Comparison of ENCODE assay signal across 15 mouse cellular contexts in the genomic region with DNA sequence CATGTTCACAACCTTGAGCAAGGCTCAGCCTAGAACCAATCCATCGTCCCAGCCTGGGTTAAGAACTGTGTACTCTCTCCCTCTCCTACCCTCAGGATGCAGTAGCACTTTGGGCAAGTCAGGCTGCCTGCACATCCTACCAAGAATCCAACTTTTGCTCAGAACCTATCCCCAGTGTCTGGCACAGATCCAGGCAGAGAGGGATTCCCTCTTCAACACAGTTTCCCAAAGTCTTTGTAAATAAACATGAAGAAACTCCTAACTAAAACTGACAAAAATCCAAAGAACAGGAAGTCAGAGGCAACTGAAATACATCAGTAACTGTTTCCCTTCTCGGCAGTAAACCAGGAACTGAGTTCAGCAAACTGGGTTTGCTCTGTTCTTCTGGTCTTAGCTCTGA.
DNase-seq lines count a peak whose midpoint lies in the region; ATAC-seq and TF ChIP-seq lines count a peak whose summit lies in the region.
"Had no signal": no experiment of that assay in that cellular context is flagged by ENCODE, and none has a peak within 500 bp of the region (broad histone marks: within the 10 kb centered on the region; RNA-seq: fewer than 3 reads in every experiment).

No protein-coding gene starts in this region.

- H3K27me3 ChIP-seq in heart, embryonic 14.5 days (ENCODE audit: control insufficient read depth, insufficient read depth, low read length): no peaks in the 10 kb centered on the region
- no peaks in the 10 kb centered on the region for H3K27me3 ChIP-seq in lung, embryonic 14.5 days (ENCODE audit: insufficient read depth, low read length)
- H3K27me3 ChIP-seq: embryonic facial prominence, embryonic 15.5 days had no signal

- no peak for ATAC-seq in heart, embryonic 14.5 days (ENCODE audit: insufficient number of reproducible peaks, insufficient read depth, low FRiP score, low read depth)
- ATAC-seq in lung, embryonic 14.5 days (ENCODE audit: insufficient read depth): no peak
- ATAC-seq: CD4-positive, CD25-positive, alpha-beta regulatory T cell, adult 4 months; forebrain, embryonic 16.5 days had no signal

- no peak for DNase-seq in heart, adult 11 months
- peak; percentile 70 for DNase-seq in lung, embryonic 14.5 days
- DNase-seq in lung, adult 18-20 months: no peak
- DNase-seq in left cerebral cortex, adult 9 months (ENCODE audit: low spot score in 2 of 2): no peak
- DNase-seq in right cerebral cortex, postnatal 4 days: no peak
- DNase-seq: adrenal gland, postnatal 36 days; cerebellum, adult 9-11 months; left cerebral cortex, postnatal 4 days had no signal

- H3K9me3 ChIP-seq in heart, embryonic 14.5 days (ENCODE audit: control insufficient read depth, low read length): no peaks in the 10 kb centered on the region
- H3K9me3 ChIP-seq in lung, embryonic 14.5 days (ENCODE audit: low read depth, low read length): no peaks in the 10 kb centered on the region
- H3K9me3 ChIP-seq: embryonic facial prominence, embryonic 15.5 days had no signal

- no peaks in the 10 kb centered on the region for H3K36me3 ChIP-seq in heart, embryonic 14.5 days (ENCODE audit: control insufficient read depth, insufficient read depth, low read length)
- H3K36me3 ChIP-seq in lung, embryonic 14.5 days (ENCODE audit: insufficient read depth): no peaks in the 10 kb centered on the region
- no peaks in the 10 kb centered on the region for H3K36me3 ChIP-seq in macrophage (ENCODE audit: inconsistent target)
- H3K36me3 ChIP-seq: embryonic facial prominence, embryonic 15.5 days had no signal

- H3K79me2 ChIP-seq in macrophage (ENCODE audit: inconsistent target): peaks cover 76% of the 10 kb centered on the region

- TF ChIP-seq CTCF in lung, embryonic 14.5 days (IDR thresholded peaks at IDR 0.05; ENCODE audit: low read depth): no peak

- peak overlapping the region; percentile 48 for H3K9ac ChIP-seq in heart, embryonic 14.5 days (ENCODE audit: low read length)
- peak overlapping the region; percentile 13; the same call in 1 of the 2 replicates for H3K9ac ChIP-seq in lung, embryonic 14.5 days
- H3K9ac ChIP-seq: embryonic facial prominence, embryonic 15.5 days had no signal

- no peak overlapping the region for H3K4me3 ChIP-seq in heart, embryonic 14.5 days (ENCODE audit: control insufficient read depth in 1 of 2, insufficient read depth in 1 of 2, low read depth in 1 of 2, low read length in 2 of 2)
- no peak overlapping the region for H3K4me3 ChIP-seq in lung, embryonic 14.5 days (ENCODE audit: low read depth, low read length)
- H3K4me3 ChIP-seq in brown adipose tissue, adult 24 weeks (ENCODE audit: insufficient read depth, low read depth, low read length): no peak overlapping the region
- no peak overlapping the region for H3K4me3 ChIP-seq in macrophage (ENCODE audit: inconsistent target)
- H3K4me3 ChIP-seq: embryonic facial prominence, embryonic 15.5 days; myocyte had no signal

- no peak overlapping the region for H3K4me2 ChIP-seq in heart, embryonic 14.5 days (ENCODE audit: low read length)
- H3K4me2 ChIP-seq in lung, embryonic 14.5 days: no peak overlapping the region
- H3K4me2 ChIP-seq: embryonic facial prominence, embryonic 15.5 days had no signal

- H3K4me1 ChIP-seq in heart, embryonic 14.5 days (ENCODE audit: control insufficient read depth in 2 of 2, insufficient read depth in 2 of 2, low read length in 2 of 2): peaks cover 54 to 87% of the 10 kb centered on the region in 2 experiments
- H3K4me1 ChIP-seq in lung, embryonic 14.5 days (ENCODE audit: insufficient read depth): peaks cover 39% of the 10 kb centered on the region
- H3K4me1 ChIP-seq in brown adipose tissue, adult 24 weeks (ENCODE audit: control insufficient read depth, insufficient read depth, insufficient read length, low read length): peaks cover 18% of the 10 kb centered on the region

- 58% methylated on average over 2 of the region's 2 CpGs for WGBS in heart, embryonic 14.5 days
- 38% methylated on average over 2 of the region's 2 CpGs for WGBS in lung, embryonic 14.5 days
- 20% methylated on average over 2 of the region's 2 CpGs for WGBS in macrophage (ENCODE audit: missing documents)

- peak overlapping the region in 1 of 2 experiments; percentile 84; a peak in 2 of 4 replicates for H3K27ac ChIP-seq in heart, embryonic 14.5 days (replicated peaks in 1 of 2; ENCODE audit: control insufficient read depth in 1 of 2, insufficient read depth in 1 of 2, low read depth in 2 of 2, low read length in 2 of 2)
- H3K27ac ChIP-seq in lung, embryonic 14.5 days (ENCODE audit: low read depth): 0 out of 2 replicates have a peak overlapping the region, but pooled peaks have one; percentile 13
- peak overlapping the region; percentile 63 for H3K27ac ChIP-seq in brown adipose tissue, adult 24 weeks (replicated peaks; ENCODE audit: low read depth, low read length)
- H3K27ac ChIP-seq in macrophage: peak overlapping the region; percentile 95
- H3K27ac ChIP-seq: embryonic facial prominence, embryonic 15.5 days had no signal
